21 mouse cellular contexts compared by ENCODE assay signal in genomic region chr1:155023324-155023723, GRCm38 (mm10).
A peak's percentile ranks its signal among the peaks of the same experiment; 100 is the strongest.
DNase-seq lines count a peak whose midpoint lies in the region; ATAC-seq and TF ChIP-seq lines count a peak whose summit lies in the region.
"Had no signal": no experiment of that assay in that cellular context is flagged by ENCODE, and none has a peak within 500 bp of the region (broad histone marks: within the 10 kb centered on the region; RNA-seq: fewer than 3 reads in every experiment).

No protein-coding gene starts in this region.

- 36% methylated on average over 11 of the region's 11 CpGs for WGBS in midbrain, postnatal 0 days
- WGBS in midbrain, embryonic 15.5 days = 46% methylated on average over 11 of the region's 11 CpGs
- WGBS in hindbrain, embryonic 12.5 days = 61% methylated on average over 11 of the region's 11 CpGs
- 36% methylated on average over 11 of the region's 11 CpGs for WGBS in hindbrain, embryonic 14.5 days
- 77% methylated on average over 11 of the region's 11 CpGs for WGBS in liver, postnatal 0 days (ENCODE audit: insufficient replicate concordance)

- peak; percentile 20; the same call in 1 of the 2 replicates for TF ChIP-seq CTCF in midbrain, postnatal 0 days (IDR thresholded peaks at IDR 0.05)
- TF ChIP-seq CTCF in liver, postnatal 0 days (IDR thresholded peaks at IDR 0.05; ENCODE audit: low read depth) = no peak

- H3K9ac ChIP-seq in midbrain, postnatal 0 days (replicated peaks; ENCODE audit: low read length, poor library complexity, severe bottlenecking) = no peak overlapping the region
- H3K9ac ChIP-seq in midbrain, embryonic 15.5 days = no peak overlapping the region
- H3K9ac ChIP-seq in hindbrain, embryonic 12.5 days = no peak overlapping the region
- no peak overlapping the region for H3K9ac ChIP-seq in hindbrain, embryonic 14.5 days
- no peak overlapping the region for H3K9ac ChIP-seq in liver, postnatal 0 days (replicated peaks)
- H3K9ac ChIP-seq: embryonic facial prominence, embryonic 15.5 days; heart, embryonic 15.5 days had no signal

- H3K4me1 ChIP-seq in midbrain, postnatal 0 days (ENCODE audit: insufficient read depth, low read length) = peaks cover 2% of the 10 kb centered on the region; the same call in 1 of the 2 replicates
- H3K4me1 ChIP-seq in midbrain, embryonic 15.5 days = peaks cover 12% of the 10 kb centered on the region
- H3K4me1 ChIP-seq in hindbrain, embryonic 12.5 days = peaks cover 20% of the 10 kb centered on the region
- peaks cover 13% of the 10 kb centered on the region for H3K4me1 ChIP-seq in hindbrain, embryonic 14.5 days (replicated peaks; ENCODE audit: control insufficient read depth, insufficient read depth, low read length)
- H3K4me1 ChIP-seq in liver, postnatal 0 days (ENCODE audit: insufficient read depth) = peaks cover 10% of the 10 kb centered on the region; the same call in 1 of the 2 replicates

- no peak overlapping the region for H3K27ac ChIP-seq in midbrain, postnatal 0 days (ENCODE audit: low read depth, low read length)
- no peak overlapping the region for H3K27ac ChIP-seq in midbrain, embryonic 15.5 days
- no peak overlapping the region for H3K27ac ChIP-seq in hindbrain, embryonic 12.5 days
- H3K27ac ChIP-seq in hindbrain, embryonic 14.5 days = no peak overlapping the region
- H3K27ac ChIP-seq in liver, postnatal 0 days (ENCODE audit: low read depth) = no peak overlapping the region
- H3K27ac ChIP-seq: embryonic facial prominence, embryonic 15.5 days; forebrain, embryonic 10.5 days; heart, adult 2 months; heart, embryonic 15.5 days had no signal

- H3K4me2 ChIP-seq in midbrain, postnatal 0 days (ENCODE audit: low read depth, low read length, poor library complexity, severe bottlenecking) = no peak overlapping the region
- no peak overlapping the region for H3K4me2 ChIP-seq in midbrain, embryonic 15.5 days
- no peak overlapping the region for H3K4me2 ChIP-seq in hindbrain, embryonic 12.5 days (replicated peaks)
- H3K4me2 ChIP-seq in hindbrain, embryonic 14.5 days (replicated peaks) = no peak overlapping the region
- H3K4me2 ChIP-seq in liver, postnatal 0 days (ENCODE audit: low read depth, low read length) = no peak overlapping the region
- H3K4me2 ChIP-seq: embryonic facial prominence, embryonic 15.5 days; heart, embryonic 11.5 days; heart, embryonic 15.5 days had no signal

- peak; percentile 55 for DNase-seq in midbrain, postnatal 0 days (ENCODE audit: low spot score)
- peak; percentile 51 for DNase-seq in hindbrain, embryonic 14.5 days (ENCODE audit: low spot score)
- peak; percentile 60 for DNase-seq in retina, embryonic 14.5 days (ENCODE audit: low spot score)
- DNase-seq in liver, postnatal 0 days = no peak
- no peak for DNase-seq in lung, postnatal 14 days
- DNase-seq: adrenal gland, adult 2 months; adrenal gland, postnatal 25 days; cerebellum, adult 2 months; cerebellum, postnatal 10 days; gastrocnemius, postnatal 14 days; heart, adult 2 months; heart, postnatal 14 days had no signal

- no peaks in the 10 kb centered on the region for H3K27me3 ChIP-seq in midbrain, postnatal 0 days (ENCODE audit: insufficient read depth, low read length)
- H3K27me3 ChIP-seq in midbrain, embryonic 15.5 days (replicated peaks) = no peaks in the 10 kb centered on the region
- H3K27me3 ChIP-seq in hindbrain, embryonic 12.5 days = no peaks in the 10 kb centered on the region; the same call in 1 of the 2 replicates
- no peaks in the 10 kb centered on the region for H3K27me3 ChIP-seq in hindbrain, embryonic 14.5 days (ENCODE audit: control insufficient read depth, insufficient read depth, low read length)
- no peaks in the 10 kb centered on the region for H3K27me3 ChIP-seq in liver, postnatal 0 days (ENCODE audit: insufficient read depth, low read length)
- H3K27me3 ChIP-seq: embryonic facial prominence, embryonic 15.5 days had no signal

- H3K36me3 ChIP-seq in midbrain, postnatal 0 days (ENCODE audit: insufficient read depth, low read length) = no peaks in the 10 kb centered on the region
- no peaks in the 10 kb centered on the region for H3K36me3 ChIP-seq in midbrain, embryonic 15.5 days (replicated peaks)
- H3K36me3 ChIP-seq in hindbrain, embryonic 12.5 days = no peaks in the 10 kb centered on the region
- H3K36me3 ChIP-seq in hindbrain, embryonic 14.5 days (replicated peaks; ENCODE audit: control insufficient read depth, insufficient read depth) = no peaks in the 10 kb centered on the region
- H3K36me3 ChIP-seq in liver, postnatal 0 days (replicated peaks; ENCODE audit: insufficient read depth, low read length) = no peaks in the 10 kb centered on the region
- H3K36me3 ChIP-seq: embryonic facial prominence, embryonic 15.5 days; forebrain, embryonic 10.5 days; heart, embryonic 15.5 days had no signal

- H3K4me3 ChIP-seq in midbrain, postnatal 0 days (ENCODE audit: low read depth, low read length) = no peak overlapping the region
- no peak overlapping the region for H3K4me3 ChIP-seq in midbrain, embryonic 15.5 days
- no peak overlapping the region for H3K4me3 ChIP-seq in hindbrain, embryonic 12.5 days
- no peak overlapping the region for H3K4me3 ChIP-seq in hindbrain, embryonic 14.5 days (replicated peaks; ENCODE audit: low read length)
- no peak overlapping the region for H3K4me3 ChIP-seq in liver, postnatal 0 days (ENCODE audit: low read depth, low read length)
- H3K4me3 ChIP-seq: embryonic facial prominence, embryonic 15.5 days; erythroblast, embryonic 14.5 days; forebrain, embryonic 10.5 days; heart, adult 2 months; heart, embryonic 15.5 days had no signal

- ATAC-seq in midbrain, postnatal 0 days (ENCODE audit: low FRiP score) = no peak
- no peak for ATAC-seq in midbrain, embryonic 15.5 days (replicated peaks)
- peak; percentile 53; the same call in 1 of the 2 replicates for ATAC-seq in hindbrain, embryonic 12.5 days (ENCODE audit: low FRiP score)
- peak; percentile 59; the same call in 1 of the 2 replicates for ATAC-seq in hindbrain, embryonic 14.5 days (ENCODE audit: low FRiP score)
- no peak for ATAC-seq in liver, postnatal 0 days
- ATAC-seq: forebrain, embryonic 16.5 days; inflammation-experienced regulatory T-cells, adult 6 months had no signal

- no peak for TF ChIP-seq EP300 in liver, postnatal 0 days (IDR thresholded peaks at IDR 0.05; ENCODE audit: low read depth)

- H3K9me3 ChIP-seq in midbrain, postnatal 0 days (ENCODE audit: low read length) = no peaks in the 10 kb centered on the region
- H3K9me3 ChIP-seq in midbrain, embryonic 15.5 days = no peaks in the 10 kb centered on the region
- H3K9me3 ChIP-seq in hindbrain, embryonic 12.5 days (replicated peaks) = no peaks in the 10 kb centered on the region
- no peaks in the 10 kb centered on the region for H3K9me3 ChIP-seq in hindbrain, embryonic 14.5 days (ENCODE audit: control insufficient read depth, low read length)
- H3K9me3 ChIP-seq in liver, postnatal 0 days (ENCODE audit: low read length) = no peaks in the 10 kb centered on the region
- H3K9me3 ChIP-seq: embryonic facial prominence, embryonic 15.5 days; forebrain, embryonic 10.5 days; heart, embryonic 15.5 days had no signal

Comparison
In these comparisons a context has a peak if more than half of its experiments do, and no peak if none do; other contexts are left out.
1. ATAC-seq: peak in hindbrain, embryonic 12.5 days (single experiment) and hindbrain, embryonic 14.5 days (single experiment); none in midbrain, postnatal 0 days (single experiment), midbrain, embryonic 15.5 days (single experiment) and liver, postnatal 0 days (single experiment).
2. DNase-seq: peak in midbrain, postnatal 0 days (single experiment), hindbrain, embryonic 14.5 days (single experiment) and retina, embryonic 14.5 days (single experiment); none in liver, postnatal 0 days (single experiment) and lung, postnatal 14 days (single experiment).